Mouse (Mus musculus): ENCODE results near the gene Prokr2. TPM values are rescaled to one million over a fixed set of nuclear protein-coding genes. Genes with fewer than 3 reads are reported as not detected.
A peak's percentile ranks its signal among the peaks of the same experiment; 100 is the strongest.

Prokr2 gene
- under 1 TPM in 1 of 2 experiments, not detected in 1; 0.15 TPM for total RNA-seq (2021)

DNA sequence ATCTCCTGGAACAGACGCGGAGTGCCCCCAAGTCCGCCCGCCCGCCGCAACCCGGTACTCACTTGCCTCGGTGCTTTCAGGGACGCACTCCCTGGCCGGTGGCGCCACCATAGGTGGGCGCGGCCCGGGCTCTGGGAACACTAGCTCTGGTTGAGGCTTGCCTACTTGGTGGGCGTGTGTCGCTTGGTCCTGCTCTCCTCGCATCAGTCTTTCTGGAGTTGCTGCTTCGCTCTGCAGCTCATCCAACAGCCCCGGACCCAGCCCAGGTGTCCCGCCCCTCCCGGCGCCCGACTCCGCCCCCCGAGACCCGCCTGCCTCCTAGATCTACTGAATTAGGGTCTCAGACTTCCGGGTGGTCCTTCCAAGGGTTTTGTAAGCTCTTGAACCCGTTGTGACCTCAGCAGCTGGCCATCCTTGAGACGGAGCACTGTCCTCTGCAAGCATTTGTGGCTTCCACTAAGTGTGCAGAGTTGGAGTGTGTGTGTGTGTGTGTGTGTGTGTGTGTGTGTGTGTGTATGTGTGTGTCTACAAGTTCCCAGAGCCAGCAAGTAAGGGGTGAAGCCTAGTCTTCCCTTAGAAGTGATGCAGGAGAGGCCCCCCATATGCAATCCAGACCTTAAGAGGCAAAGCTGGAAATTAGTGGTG lies at the start of gene Prokr2:
Prokr2 (minus strand) TSS at position 254 of the 645 bp plus-strand sequence.
- intact Hi-C loops (cut with DNase I): loop anchor here (5.0 kb wide), 1 partner anchor 123 kb away; the partner anchor contains the start of gene Cds2
- peak; percentile 5 to 7 for DNase-seq

DNA sequence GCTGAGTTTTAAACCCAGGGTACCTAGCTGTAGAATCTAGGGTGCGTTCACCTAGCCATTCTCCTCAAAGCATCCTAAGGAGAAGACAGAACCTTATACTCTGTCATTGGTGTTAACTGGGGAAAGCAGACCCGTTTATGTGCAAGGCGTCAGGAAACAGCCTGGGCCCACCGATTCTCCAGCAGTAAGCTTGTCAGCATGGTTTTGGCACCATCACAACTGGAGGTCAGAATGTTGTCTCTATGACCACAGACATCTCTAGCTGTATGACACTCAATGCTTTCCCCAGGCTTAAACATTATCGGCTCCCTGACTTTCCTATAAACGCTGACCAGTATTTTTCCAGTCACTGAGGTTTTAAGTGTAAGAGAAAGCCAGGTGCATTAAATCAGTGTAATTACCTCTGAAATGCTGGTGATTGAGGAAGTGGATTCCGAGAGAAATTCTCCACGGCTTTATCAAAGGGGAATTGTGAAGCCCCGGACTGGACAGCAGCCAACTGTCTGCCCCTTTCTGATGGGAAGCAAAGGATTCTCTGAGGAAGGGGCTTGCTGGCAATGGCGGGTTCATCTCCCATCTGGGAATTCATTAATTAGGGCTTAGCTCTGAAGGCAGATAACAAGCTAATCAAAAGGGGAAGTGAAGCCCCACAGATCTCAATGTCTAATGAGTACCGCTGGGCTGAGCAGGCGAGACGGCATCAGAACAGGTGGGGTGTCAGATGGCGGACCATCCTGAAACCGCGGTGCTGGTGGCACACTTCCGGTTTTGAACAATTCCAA lies 42.1 kb upstream of the Prokr2 start:
- intact Hi-C loops (cut with DNase I): no loop called here

DNA sequence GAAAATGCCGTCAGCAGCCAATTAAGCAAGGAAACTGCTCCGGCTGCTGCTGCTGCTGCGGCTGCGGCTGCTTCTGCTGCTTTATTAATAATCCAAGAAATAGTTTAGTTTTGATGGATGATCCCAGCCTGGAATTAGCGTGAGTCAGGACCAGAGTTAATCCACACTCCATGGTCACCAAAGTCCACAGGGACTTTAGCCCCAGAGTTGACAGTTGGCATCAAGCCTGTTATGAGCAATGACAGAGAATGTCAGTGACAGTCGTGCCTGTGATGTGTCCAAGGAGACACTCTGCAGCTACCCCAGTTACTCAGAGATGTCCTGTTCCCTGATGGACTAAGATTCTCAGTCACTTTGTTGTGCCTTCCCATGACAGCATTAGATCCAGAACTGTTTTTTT lies 40.3 kb upstream of the Prokr2 start:
- intact Hi-C loops (cut with DNase I): no loop called here
- no peak for DNase-seq

More for the DNA sequence above, 42.1 kb upstream of the Prokr2 start:
- no peak for DNase-seq

DNA sequence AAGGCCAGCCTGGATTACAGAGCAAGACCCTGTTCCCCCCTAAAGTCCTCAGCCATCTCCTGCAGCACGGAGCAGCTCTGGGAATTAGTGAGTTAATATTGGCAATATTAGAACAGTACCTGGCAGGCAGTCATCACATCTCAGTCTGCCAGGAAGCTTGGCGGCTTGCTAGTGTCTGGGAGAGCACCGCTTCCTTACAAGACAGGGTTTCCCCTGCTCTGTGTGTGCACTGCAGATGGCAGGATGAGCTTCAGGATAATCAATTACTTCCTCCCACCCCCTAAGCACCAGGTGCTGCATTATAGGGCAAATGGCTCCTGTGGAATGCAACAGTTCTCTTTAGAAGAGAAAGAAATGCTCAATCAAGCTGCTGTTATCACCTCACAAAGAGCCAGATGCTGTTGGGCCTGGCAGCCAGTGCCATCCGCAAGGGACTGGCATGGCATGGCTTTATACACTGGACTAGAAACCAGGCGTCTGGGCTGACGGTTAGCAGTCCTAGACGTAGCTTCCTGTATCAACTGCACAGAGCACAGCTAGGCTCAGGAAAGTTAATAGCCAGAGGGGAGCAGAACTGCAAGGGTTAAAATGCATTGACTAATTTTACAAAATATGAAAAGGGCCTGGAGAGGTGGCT lies 38.3 kb upstream of the Prokr2 start:
- no peak for DNase-seq
- intact Hi-C loops (cut with DNase I): no loop called here

DNA sequence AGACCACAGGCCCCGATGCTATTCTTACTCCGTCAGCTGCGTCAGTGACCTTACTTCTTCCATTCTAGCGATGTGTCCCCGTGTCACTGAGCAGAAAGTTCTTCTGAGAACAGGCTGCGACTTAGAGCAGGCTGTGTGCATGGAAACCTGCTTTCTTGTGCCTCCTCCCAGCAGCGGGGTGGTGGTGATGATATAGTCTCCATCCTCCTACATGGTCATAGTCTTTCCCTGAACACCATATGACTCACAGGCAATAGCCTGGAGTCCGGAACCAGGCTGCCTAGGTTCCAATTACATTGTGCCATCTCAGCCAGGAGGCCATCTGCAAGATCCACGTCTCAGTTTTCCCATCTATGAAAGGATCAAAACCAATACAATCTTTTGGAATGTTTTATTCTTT lies 37.6 kb upstream of the Prokr2 start:
- no peak for DNase-seq

GRCm38 (mm10) chr2:132418414-132418813 lies 33.2 kb upstream of the Prokr2 start:
- intact Hi-C loops (cut with DNase I): no loop called here

More for the DNA sequence above, 37.6 kb upstream of the Prokr2 start:
- intact Hi-C loops (cut with DNase I): no loop called here

DNA sequence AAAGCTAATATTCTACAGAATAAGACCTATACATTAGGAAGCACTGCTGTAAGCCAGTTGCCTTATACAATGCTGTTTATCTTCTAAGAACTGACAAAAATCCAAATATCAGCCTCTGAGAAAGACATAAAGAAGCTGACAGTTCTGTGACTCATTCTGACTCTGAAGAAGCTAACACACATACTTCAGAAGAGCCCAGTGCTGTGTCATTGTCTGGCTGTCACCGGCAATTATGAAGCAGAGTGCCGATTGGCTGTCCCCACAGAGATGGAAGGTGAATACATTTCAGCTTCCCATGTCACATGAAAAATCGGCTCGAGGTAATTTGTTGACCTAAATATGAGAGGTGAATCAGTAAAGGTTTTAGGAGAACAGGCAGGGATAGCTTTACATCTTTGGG lies 24.9 kb upstream of the Prokr2 start:
- intact Hi-C loops (cut with DNase I): no loop called here

More at GRCm38 (mm10) chr2:132418414-132418813, 33.2 kb upstream of the Prokr2 start:
- no peak for DNase-seq

DNA sequence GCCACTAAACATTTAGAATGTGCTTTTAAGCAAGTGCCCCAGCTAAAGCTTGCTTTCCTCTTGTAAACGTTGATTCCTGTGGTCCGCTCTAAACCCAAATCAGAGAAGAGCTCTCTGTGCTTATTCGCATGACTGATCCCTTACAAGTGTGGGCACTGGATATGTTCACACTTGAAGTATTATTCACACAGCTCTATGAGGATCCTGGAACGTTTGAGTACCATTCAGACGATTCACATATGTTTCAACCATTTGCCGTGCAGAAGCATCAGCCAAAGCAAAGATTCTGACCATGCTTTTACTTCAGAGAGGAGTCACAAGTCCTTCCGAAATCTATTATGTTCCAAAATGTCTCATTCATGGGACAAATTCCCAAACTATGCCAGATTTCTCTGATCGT lies 12.9 kb upstream of the Prokr2 start:
- DNase-seq: no peak
- intact Hi-C loops (cut with DNase I): no loop called here

More for the DNA sequence above, 24.9 kb upstream of the Prokr2 start:
- DNase-seq: no peak

DNA sequence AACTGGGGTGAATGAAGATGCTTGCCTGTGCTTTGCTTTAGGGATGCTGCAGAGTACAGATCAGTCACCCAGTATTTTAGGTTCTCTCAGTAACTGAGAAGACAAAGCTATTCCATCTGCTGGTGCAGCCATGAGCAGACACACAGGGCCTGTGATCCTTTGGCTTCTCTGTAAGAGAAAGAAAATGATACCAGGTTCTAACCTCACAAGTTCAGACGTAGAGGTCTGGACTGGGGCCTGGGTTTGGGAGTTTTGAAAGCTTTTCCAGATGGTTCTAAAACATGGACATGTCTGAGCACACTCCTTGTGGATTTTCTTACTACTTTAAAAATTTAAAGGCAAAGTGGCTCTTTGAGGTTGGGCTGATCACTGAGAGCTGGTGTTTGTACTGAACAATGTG lies 10.5 kb upstream of the Prokr2 start:
- intact Hi-C loops (cut with DNase I): no loop called here
- DNase-seq: no peak

DNA sequence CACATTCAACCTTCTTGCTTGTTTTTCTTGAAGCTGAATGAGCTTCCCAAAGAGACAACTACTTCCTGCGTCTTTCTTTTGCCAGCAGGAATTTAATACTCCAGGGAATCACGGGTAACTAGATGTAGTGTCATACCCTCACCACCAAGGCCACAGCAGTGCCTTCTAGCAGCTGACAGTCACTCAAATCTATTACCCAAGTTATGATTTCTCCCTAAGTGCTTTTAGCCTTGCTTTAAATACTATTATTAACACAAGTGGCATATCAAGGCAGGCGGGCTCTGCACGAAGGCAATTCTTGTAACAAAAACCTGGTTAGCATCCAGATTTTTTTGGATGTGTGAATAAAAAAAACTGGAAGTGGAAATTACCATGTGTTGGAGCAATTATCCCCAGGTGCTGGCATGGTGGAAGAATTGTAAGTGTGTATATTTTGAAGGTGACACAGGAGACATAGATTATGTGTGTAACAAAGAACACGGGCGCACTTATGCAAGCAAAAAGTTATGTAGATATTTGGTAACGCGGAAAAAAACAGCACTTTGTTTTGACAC lies 5.4 kb upstream of the Prokr2 start:
- intact Hi-C loops (cut with DNase I): no loop called here

GRCm38 (mm10) chr2:132389562-132389961 lies 4.3 kb upstream of the Prokr2 start:
- intact Hi-C loops (cut with DNase I): loop anchor here (1.0 to 5.0 kb wide), 2 partner anchors 96 to 127 kb away; partner anchors contain the start of gene Cds2
- peak; percentile 25 to 31 for DNase-seq

More for the DNA sequence above, 5.4 kb upstream of the Prokr2 start:
- no peak for DNase-seq

- DNase-seq: peak in 1 of 2 experiments; percentile 7
- intact Hi-C loops (cut with DNase I): loop anchor here (5.0 kb wide), 1 partner anchor 122 kb away; the partner anchor contains the start of gene Cds2
Observed at GRCm38 (mm10) chr2:132384511-132385193, 595 bp downstream of the Prokr2 start.

DNA sequence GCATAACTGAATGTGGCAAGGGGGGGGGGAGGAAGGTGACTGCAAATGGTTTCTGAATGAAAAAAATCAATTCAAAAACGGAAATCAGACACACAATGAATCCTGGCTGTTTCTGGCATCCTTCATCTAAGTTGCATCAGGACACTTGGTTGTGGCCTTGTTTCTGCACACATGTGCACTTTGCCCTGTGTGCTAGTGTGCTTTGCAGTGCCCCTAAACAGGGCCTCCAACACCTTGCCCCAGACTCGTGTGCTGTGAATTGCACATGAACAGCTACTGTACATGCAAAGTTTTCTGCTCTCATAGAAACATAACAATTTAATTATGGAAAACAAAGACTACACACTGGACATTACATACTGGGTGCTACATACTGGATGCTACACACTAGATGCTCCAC lies 2.9 kb downstream of the Prokr2 start:
- DNase-seq: no peak
- intact Hi-C loops (cut with DNase I): no loop called here

DNA sequence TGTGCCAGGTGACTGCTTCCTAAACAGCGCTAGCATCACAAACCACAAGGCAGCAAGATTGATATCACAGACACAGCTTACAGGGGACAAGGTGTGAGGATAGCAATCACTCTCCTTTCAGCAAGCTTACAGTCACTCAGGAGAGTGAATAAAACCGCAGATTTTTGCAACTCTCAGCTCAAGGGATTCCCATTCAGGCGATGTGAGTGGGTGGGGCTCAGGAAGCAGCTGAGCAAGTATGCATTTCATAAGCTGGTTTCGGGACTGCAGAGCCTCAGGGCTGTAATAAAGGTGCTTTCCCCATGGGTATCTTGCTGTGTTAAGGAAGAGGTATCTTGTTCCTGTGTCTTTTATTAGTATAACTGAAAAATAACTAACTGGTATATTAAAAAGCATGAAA lies 5.6 kb downstream of the Prokr2 start:
- DNase-seq: no peak
- intact Hi-C loops (cut with DNase I): no loop called here

DNA sequence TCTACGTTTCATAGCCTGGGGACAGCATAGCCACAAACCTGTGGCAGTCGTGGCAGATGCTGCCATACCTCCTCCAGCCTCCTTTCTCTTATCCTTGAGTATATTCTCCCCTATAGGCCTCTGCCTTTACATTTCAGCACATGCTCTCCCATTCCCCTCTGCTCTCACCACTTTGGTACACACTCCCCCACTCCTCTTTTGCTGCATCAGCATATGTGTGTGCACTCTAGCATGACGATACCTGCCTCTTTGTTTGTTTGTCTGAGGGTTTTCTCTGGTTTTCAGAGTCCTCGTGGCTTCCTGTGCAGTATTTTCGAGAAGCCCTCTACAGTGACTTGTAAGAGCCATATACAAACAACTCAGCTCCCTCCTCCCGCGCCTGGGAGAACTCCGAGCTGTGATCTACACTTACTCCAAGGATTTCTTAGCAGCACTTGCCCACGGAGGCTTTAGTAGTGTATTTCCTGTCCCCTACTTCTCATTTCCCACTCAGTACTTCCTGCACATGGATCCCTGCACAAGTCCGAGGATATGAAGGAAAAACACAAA lies 6.6 kb downstream of the Prokr2 start:
- DNase-seq: no peak
- intact Hi-C loops (cut with DNase I): no loop called here

GRCm38 (mm10) chr2:132377436-132377835 lies 7.8 kb downstream of the Prokr2 start:
- intact Hi-C loops (cut with DNase I): no loop called here
- no peak for DNase-seq

- intact Hi-C loops (cut with DNase I): no loop called here
- no peak for DNase-seq
Observed at GRCm38 (mm10) chr2:132375721-132376120, 9.5 kb downstream of the Prokr2 start.

DNA sequence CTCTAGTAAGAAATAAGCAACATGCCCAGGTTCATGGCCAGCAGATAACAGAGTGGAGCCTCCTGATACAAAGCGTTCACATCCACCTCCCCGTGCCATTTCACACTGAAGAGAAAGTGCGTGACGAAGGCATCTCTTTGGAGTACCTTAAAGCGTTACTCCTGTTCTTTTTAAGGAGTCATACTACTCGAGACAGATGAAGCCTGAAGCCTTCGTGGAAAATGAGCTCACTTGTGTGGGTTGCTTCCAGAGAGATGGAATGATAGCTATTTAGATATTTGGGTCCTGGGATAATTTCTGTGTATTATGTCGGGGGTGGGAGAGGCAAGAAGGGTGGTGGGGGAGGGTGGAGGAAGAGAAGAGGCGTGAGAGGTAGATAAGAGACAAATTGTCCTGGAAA lies 10.1 kb downstream of the Prokr2 start:
- no peak for DNase-seq
- intact Hi-C loops (cut with DNase I): no loop called here

GRCm38 (mm10) chr2:132373748-132374147 lies 11.5 kb downstream of the Prokr2 start:
- DNase-seq: no peak

GRCm38 (mm10) chr2:132368433-132368832 lies 16.8 kb downstream of the Prokr2 start:
- no peak for DNase-seq
- intact Hi-C loops (cut with DNase I): no loop called here

More at GRCm38 (mm10) chr2:132373748-132374147, 11.5 kb downstream of the Prokr2 start:
- intact Hi-C loops (cut with DNase I): no loop called here

Measured in heart, postnatal 10 days (tissue).